Mouse (Mus musculus): ENCODE measurements around the gene Klk1b27. TPM values are rescaled to one million over a fixed set of nuclear protein-coding genes. Genes with fewer than 3 reads are reported as not detected.
"Not testable (repeated sequence)": the region's sequence is repeated elsewhere in the genome, so short reads cannot be mapped to it uniquely, and the experiment has no call there.

The Klk1b27 gene
- 1.6 and 3.2 TPM in 2 replicates for polyA plus RNA-seq (2012; rRNA removed)

GRCm38 (mm10) chr7:44051990-44052389 is at the start of gene Klk1b27:
TSS of gene Klk1b27 (plus strand) at chr7:44052290.
- H3K4me1 ChIP-seq (ENCODE audit: control insufficient read depth, insufficient read depth, low read length); DNase-seq; H3K36me3 ChIP-seq (ENCODE audit: control insufficient read depth, insufficient read depth, low read length); H3K27me3 ChIP-seq (replicated peaks; ENCODE audit: control insufficient read depth, insufficient read depth, low read length); H3K27ac ChIP-seq (ENCODE audit: insufficient read depth, low read depth, low read length); H3K4me3 ChIP-seq (ENCODE audit: insufficient read depth, low read depth, low read length): not testable (repeated sequence)
- WGBS, result 60% methylated on average over 3 of the region's 3 CpGs

GRCm38 (mm10) chr7:44004847-44005246 is 47.2 kb upstream of the Klk1b27 start:
- no peak for TF ChIP-seq CTCF (conservative IDR thresholded peaks at IDR 0.05; ENCODE audit: insufficient read depth, insufficient read length, low read depth, low read length)
- no peak for TF ChIP-seq POLR2A (IDR thresholded peaks at IDR 0.05; ENCODE audit: low read depth, low read length)
- Histone ChIP-seq H3K27ac (ENCODE audit: insufficient read depth, low read depth, low read length) (no peak overlapping the region), H3K27me3 (replicated peaks; ENCODE audit: control insufficient read depth, insufficient read depth, low read length) (no peaks in the 10 kb centered on the region), H3K4me3 (ENCODE audit: insufficient read depth, low read depth, low read length) (no peak overlapping the region), H3K36me3 (ENCODE audit: control insufficient read depth, insufficient read depth, low read length) (no peaks in the 10 kb centered on the region), H3K4me1 (ENCODE audit: control insufficient read depth, insufficient read depth, low read length) (no peaks in the 10 kb centered on the region)
- DNase-seq, result no peak

- H3K36me3 ChIP-seq (ENCODE audit: control insufficient read depth, insufficient read depth, low read length); H3K27me3 ChIP-seq (replicated peaks; ENCODE audit: control insufficient read depth, insufficient read depth, low read length); H3K4me3 ChIP-seq (ENCODE audit: insufficient read depth, low read depth, low read length); H3K4me1 ChIP-seq (ENCODE audit: control insufficient read depth, insufficient read depth, low read length); H3K27ac ChIP-seq (ENCODE audit: insufficient read depth, low read depth, low read length); DNase-seq: not testable (repeated sequence)
Measured at GRCm38 (mm10) chr7:44011868-44012267, 40.2 kb upstream of the Klk1b27 start, which contains the start of gene Klk1b26. TSS of gene Klk1b26 (plus strand) at chr7:44012168.

GRCm38 (mm10) chr7:44014666-44015065 is 37.4 kb upstream of the Klk1b27 start:
- H3K27me3 ChIP-seq (replicated peaks; ENCODE audit: control insufficient read depth, insufficient read depth, low read length), result not testable (repeated sequence)
- 87% methylated on average over 6 of the region's 6 CpGs for WGBS

GRCm38 (mm10) chr7:44015071-44015470 is 37.0 kb upstream of the Klk1b27 start:
- TF ChIP-seq POLR2A (IDR thresholded peaks at IDR 0.05; ENCODE audit: low read depth, low read length), result no peak
- no peak for TF ChIP-seq CTCF (conservative IDR thresholded peaks at IDR 0.05; ENCODE audit: insufficient read depth, insufficient read length, low read depth, low read length)
- H3K4me1 ChIP-seq (ENCODE audit: control insufficient read depth, insufficient read depth, low read length), result no peaks in the 10 kb centered on the region
- H3K36me3 ChIP-seq (ENCODE audit: control insufficient read depth, insufficient read depth, low read length), result no peaks in the 10 kb centered on the region
- H3K27me3 ChIP-seq (replicated peaks; ENCODE audit: control insufficient read depth, insufficient read depth, low read length), result no peaks in the 10 kb centered on the region
- H3K27ac ChIP-seq (ENCODE audit: insufficient read depth, low read depth, low read length), result no peak overlapping the region
- DNase-seq, result no peak
- no peak overlapping the region for H3K4me3 ChIP-seq (ENCODE audit: insufficient read depth, low read depth, low read length)
- 80% methylated on average over 5 of the region's 5 CpGs for WGBS

More at GRCm38 (mm10) chr7:44014666-44015065, 37.4 kb upstream of the Klk1b27 start:
- DNase-seq; H3K27ac ChIP-seq (ENCODE audit: insufficient read depth, low read depth, low read length); H3K36me3 ChIP-seq (ENCODE audit: control insufficient read depth, insufficient read depth, low read length); H3K4me3 ChIP-seq (ENCODE audit: insufficient read depth, low read depth, low read length); H3K4me1 ChIP-seq (ENCODE audit: control insufficient read depth, insufficient read depth, low read length): not testable (repeated sequence)

GRCm38 (mm10) chr7:44072117-44072516 is 20.0 kb downstream of the Klk1b27 start:
- 82% methylated on average over 2 of the region's 2 CpGs for WGBS
- H3K27ac ChIP-seq (ENCODE audit: insufficient read depth, low read depth, low read length), result no peak overlapping the region
- H3K36me3 ChIP-seq (ENCODE audit: control insufficient read depth, insufficient read depth, low read length), result no peaks in the 10 kb centered on the region
- DNase-seq, result no peak
- TF ChIP-seq CTCF (conservative IDR thresholded peaks at IDR 0.05; ENCODE audit: insufficient read depth, insufficient read length, low read depth, low read length), result no peak
- no peak overlapping the region for H3K4me3 ChIP-seq (ENCODE audit: insufficient read depth, low read depth, low read length)
- H3K4me1 ChIP-seq (ENCODE audit: control insufficient read depth, insufficient read depth, low read length), result no peaks in the 10 kb centered on the region
- H3K27me3 ChIP-seq (replicated peaks; ENCODE audit: control insufficient read depth, insufficient read depth, low read length), result no peaks in the 10 kb centered on the region

- H3K4me3 ChIP-seq (ENCODE audit: insufficient read depth, low read depth, low read length), result no peak overlapping the region
- no peaks in the 10 kb centered on the region for H3K27me3 ChIP-seq (replicated peaks; ENCODE audit: control insufficient read depth, insufficient read depth, low read length)
- H3K36me3 ChIP-seq (ENCODE audit: control insufficient read depth, insufficient read depth, low read length), result no peaks in the 10 kb centered on the region
- H3K27ac ChIP-seq (ENCODE audit: insufficient read depth, low read depth, low read length), result no peak overlapping the region
- TF ChIP-seq CTCF (conservative IDR thresholded peaks at IDR 0.05; ENCODE audit: insufficient read depth, insufficient read length, low read depth, low read length) (no peak), POLR2A (IDR thresholded peaks at IDR 0.05; ENCODE audit: low read depth, low read length) (no peak)
- WGBS, result 100% methylated on average over 1 of the region's 1 CpGs
- no peak for DNase-seq
- no peaks in the 10 kb centered on the region for H3K4me1 ChIP-seq (ENCODE audit: control insufficient read depth, insufficient read depth, low read length)
Measured at GRCm38 (mm10) chr7:44077703-44078102, 25.6 kb downstream of the Klk1b27 start.

- H3K27me3 ChIP-seq (replicated peaks; ENCODE audit: control insufficient read depth, insufficient read depth, low read length), result no peaks in the 10 kb centered on the region
- DNase-seq, result no peak
- no peak overlapping the region for H3K27ac ChIP-seq (ENCODE audit: insufficient read depth, low read depth, low read length)
- 94% methylated on average over 1 of the region's 1 CpGs for WGBS
- no peaks in the 10 kb centered on the region for H3K4me1 ChIP-seq (ENCODE audit: control insufficient read depth, insufficient read depth, low read length)
- no peak overlapping the region for H3K4me3 ChIP-seq (ENCODE audit: insufficient read depth, low read depth, low read length)
- TF ChIP-seq CTCF (conservative IDR thresholded peaks at IDR 0.05; ENCODE audit: insufficient read depth, insufficient read length, low read depth, low read length) (no peak), POLR2A (IDR thresholded peaks at IDR 0.05; ENCODE audit: low read depth, low read length) (no peak)
- no peaks in the 10 kb centered on the region for H3K36me3 ChIP-seq (ENCODE audit: control insufficient read depth, insufficient read depth, low read length)
Measured at GRCm38 (mm10) chr7:44096111-44096510, 44.0 kb downstream of the Klk1b27 start.

- H3K4me3 ChIP-seq (ENCODE audit: insufficient read depth, low read depth, low read length); H3K27me3 ChIP-seq (replicated peaks; ENCODE audit: control insufficient read depth, insufficient read depth, low read length); H3K27ac ChIP-seq (ENCODE audit: insufficient read depth, low read depth, low read length); H3K36me3 ChIP-seq (ENCODE audit: control insufficient read depth, insufficient read depth, low read length); H3K4me1 ChIP-seq (ENCODE audit: control insufficient read depth, insufficient read depth, low read length): not testable (repeated sequence)
- DNase-seq, result peak; percentile 17
- 50% methylated on average over 3 of the region's 3 CpGs for WGBS
Measured at GRCm38 (mm10) chr7:44102028-44102427, 49.9 kb downstream of the Klk1b27 start, which contains the start of gene Klk1b21. TSS of gene Klk1b21 (plus strand) at chr7:44102328.

Data from kidney, adult 2 months (tissue).